Mouse (Mus musculus): ENCODE measurements around the gene Inha.

The Inha gene

GRCm38 (mm10) chr1:75490785-75491551 lies 15.9 kb upstream of the Inha start:
- no peak for DNase-seq (ENCODE audit: low read depth)

GRCm38 (mm10) chr1:75492579-75493170 lies 14.2 kb upstream of the Inha start:
- no peak for DNase-seq (ENCODE audit: low read depth)

- DNase-seq (ENCODE audit: low read depth): peak; percentile 31
Observed at GRCm38 (mm10) chr1:75494878-75495548, 11.9 kb upstream of the Inha start.

GRCm38 (mm10) chr1:75498897-75499296 lies 8.0 kb upstream of the Inha start:
- DNase-seq (ENCODE audit: low read depth): no peak

GRCm38 (mm10) chr1:75499441-75499840 lies 7.4 kb upstream of the Inha start:
- DNase-seq (ENCODE audit: low read depth): peak; percentile 10

GRCm38 (mm10) chr1:75501905-75502304 lies 5.0 kb upstream of the Inha start:
- no peak for DNase-seq (ENCODE audit: low read depth)

DNA sequence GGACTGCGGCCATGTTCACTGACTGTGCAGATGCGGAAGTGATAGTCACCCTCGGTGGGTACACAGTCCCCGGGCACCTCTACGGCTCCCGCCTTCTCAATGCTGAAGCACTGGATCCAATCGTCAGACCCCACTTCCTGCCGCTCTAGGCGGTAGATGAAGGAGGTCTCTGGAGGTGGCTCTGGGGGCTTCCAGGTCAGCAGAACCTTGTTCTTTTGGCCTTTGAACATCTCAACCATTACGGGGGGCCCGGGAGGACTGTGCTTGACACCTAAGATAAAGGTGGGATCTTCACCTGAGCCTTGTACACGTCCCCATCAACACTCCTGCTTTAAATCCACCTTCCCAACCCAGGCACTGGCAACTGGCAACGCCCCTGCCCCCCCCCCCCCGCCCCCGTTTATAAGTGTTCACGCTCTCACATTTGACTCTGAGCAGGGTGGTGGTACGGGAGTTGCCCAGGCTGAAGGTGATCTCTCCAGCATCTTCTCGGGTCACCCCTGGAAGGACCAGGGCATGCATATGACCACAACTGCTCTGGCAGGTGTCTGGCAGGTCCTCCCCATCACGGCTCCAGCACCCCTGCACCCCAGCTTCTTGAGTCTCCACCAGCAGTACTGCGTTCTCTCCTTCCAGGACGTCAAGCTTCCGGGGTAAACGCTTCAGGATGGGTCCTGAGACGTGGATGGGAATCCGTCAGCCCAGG lies 3.8 kb upstream of the Inha start:
- DNase-seq (ENCODE audit: low read depth): no peak

DNA sequence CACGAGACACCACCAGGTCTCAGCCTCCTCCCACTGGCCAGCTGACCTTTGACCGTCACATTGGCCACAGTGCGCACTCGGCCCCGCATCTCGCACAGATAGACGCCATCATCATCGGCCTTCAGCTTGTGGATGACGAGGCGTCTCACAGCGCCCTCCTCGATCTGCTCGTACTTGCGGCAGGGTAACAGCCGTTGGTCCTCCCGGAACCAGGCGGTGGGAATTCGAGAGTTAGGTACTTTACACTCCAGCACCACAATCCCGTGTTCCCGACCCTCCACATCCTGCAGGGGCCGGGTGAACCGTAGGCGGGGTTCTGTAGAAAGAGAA lies 3.3 kb upstream of the Inha start:
- no peak for DNase-seq (ENCODE audit: low read depth)

- no peak for DNase-seq (ENCODE audit: low read depth)
Observed at GRCm38 (mm10) chr1:75504256-75505045, 2.4 kb upstream of the Inha start.

GRCm38 (mm10) chr1:75505159-75505955 lies 1.5 kb upstream of the Inha start:
- no peak for DNase-seq (ENCODE audit: low read depth)

DNA sequence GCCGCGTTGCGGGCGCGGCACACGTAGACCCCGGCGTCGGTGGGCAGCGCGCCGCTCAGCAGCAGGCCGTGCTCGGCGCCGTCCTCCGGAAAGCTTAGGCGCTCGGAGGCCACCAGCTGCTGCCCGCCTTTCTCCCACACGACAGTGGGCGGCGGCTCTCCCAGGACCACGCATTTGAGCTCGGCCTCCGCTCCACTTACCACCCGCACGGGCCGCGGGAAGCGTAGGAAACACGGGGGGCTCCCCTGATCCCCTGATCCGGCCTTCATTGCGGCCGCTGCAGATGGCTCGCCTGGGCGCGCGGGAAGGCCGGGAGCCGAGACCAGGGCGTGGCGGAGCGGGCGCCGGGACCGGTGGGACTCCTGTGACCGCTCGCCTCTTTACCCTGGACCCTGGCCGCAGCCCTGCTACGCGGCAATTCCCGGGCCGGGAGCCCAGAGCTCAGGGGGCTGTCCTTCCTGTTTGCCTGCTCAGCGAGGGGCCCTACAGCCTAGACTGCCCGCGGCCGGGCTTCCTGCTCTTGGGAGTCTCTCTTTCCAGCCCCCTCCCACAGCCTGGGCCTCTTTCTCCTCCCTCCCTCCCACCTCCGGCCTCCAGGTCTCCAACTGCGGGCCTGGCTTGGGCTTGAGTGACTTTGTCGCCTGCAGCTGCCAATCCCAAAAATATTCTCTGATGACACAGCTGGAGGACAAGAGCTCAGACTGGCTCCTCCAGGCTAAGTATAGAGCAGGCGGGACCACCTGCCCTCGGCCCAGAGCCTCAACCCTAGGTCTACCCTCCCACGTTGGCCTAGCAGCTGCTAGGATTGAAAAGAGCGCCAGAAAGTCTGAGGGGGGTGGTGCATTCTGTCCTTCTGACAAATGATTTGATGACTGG lies 683 bp upstream of the Inha start, which contains the start of gene Obsl1:
Gene Obsl1, minus strand, starts transcription at position 497 of the 876 bp plus-strand sequence.
- DNase-seq (ENCODE audit: low read depth): no peak

DNA sequence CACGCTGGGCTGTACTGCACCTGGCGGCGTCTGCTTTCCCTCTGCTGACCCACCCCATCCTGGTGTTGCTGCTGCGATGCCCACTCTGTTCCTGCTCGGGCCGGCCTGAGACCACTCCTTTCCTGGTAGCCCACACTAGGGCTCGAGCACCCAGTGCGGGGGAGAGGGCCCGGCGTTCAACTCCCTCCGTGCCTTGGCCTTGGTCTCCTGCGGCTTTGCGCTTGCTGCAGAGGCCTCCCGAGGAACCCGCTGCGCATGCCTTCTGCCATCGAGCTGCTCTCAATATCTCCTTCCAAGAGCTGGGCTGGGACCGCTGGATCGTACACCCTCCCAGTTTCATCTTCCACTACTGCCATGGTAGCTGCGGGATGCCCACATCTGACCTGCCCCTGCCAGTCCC lies 2.7 kb downstream of the Inha start:
- DNase-seq (ENCODE audit: low read depth): no peak

GRCm38 (mm10) chr1:75510154-75510553 lies 3.3 kb downstream of the Inha start:
- DNase-seq (ENCODE audit: low read depth): no peak

GRCm38 (mm10) chr1:75511437-75512210 lies 4.7 kb downstream of the Inha start:
- DNase-seq (ENCODE audit: low read depth): no peak

DNA sequence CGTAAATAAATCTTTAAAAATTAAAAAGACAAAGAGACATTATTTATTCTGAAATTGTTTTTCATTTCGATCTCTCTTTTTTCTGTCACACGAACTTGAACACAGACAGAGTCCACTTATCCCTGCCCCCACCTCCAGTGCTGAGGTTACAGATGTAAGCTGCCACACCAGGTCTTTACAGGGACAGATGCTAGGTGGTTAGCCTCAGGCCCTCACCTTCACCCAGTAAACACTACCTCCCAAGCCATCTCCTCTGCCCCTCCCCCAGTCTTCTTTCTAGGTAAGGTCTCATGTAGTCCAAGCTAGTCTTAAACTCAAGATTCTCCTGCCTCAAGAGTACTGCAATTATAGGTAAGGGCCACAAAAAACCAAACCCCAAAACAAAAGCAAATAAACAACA lies 5.7 kb downstream of the Inha start:
- DNase-seq (ENCODE audit: low read depth): no peak

DNA sequence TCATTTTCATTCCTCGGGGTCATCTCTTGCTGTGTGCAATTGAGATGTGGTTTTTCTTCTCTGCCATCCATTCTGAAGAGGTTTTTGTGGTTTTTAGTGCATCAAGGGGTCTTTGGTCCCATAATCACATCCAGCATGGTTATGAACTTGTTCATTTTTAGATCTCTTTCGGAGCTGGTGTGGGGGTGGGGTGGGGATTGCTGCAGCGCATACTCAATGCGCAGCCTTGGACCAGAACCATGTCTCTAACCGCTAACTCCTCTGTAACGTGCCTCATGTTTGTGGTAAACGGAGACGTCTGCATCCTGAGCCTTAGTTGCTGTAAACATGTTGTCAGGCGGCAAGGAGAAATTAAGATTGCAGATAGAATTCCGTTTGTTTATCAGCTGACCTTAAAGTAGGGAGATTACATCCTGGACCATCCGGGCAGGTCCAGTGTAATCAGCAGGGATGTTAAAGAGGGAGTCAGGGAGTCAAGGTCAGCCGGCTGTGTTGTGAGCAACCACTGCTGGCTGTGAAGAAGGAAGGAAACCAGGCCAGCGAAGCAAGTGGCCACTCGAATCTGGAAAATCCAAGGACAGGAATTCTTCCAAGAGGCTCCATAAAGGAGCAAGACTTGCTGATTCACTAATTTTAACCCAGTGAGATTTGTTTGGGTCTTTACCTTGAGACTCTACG lies 10.0 kb downstream of the Inha start:
- DNase-seq (ENCODE audit: low read depth): no peak

- no peak for DNase-seq (ENCODE audit: low read depth)
Observed at GRCm38 (mm10) chr1:75517984-75518383, 11.1 kb downstream of the Inha start.

GRCm38 (mm10) chr1:75518427-75518826 lies 11.6 kb downstream of the Inha start:
- no peak for DNase-seq (ENCODE audit: low read depth)

GRCm38 (mm10) chr1:75519576-75519975 lies 12.7 kb downstream of the Inha start:
- DNase-seq (ENCODE audit: low read depth): no peak

All from 416B (cell line).